Mouse (Mus musculus): ENCODE results near the gene Fbxo40. TPM values are rescaled to one million over a fixed set of nuclear protein-coding genes. Genes with fewer than 3 reads are reported as not detected.

Gene Fbxo40
- polyA plus RNA-seq, 2 experiments, result 0.06 TPM; not detected in 1

GRCm38 (mm10) chr16:36941895-36942294, 48.4 kb downstream of the Fbxo40 start:
- WGBS (ENCODE audit: insufficient replicate concordance), result 85% methylated on average over 4 of the region's 4 CpGs
- Histone ChIP-seq H3K4me1 (replicated peaks; ENCODE audit: control insufficient read depth in 2 of 2, insufficient read depth in 2 of 2, low read length in 1 of 2) (no peaks in the 10 kb centered on the region), H3K27ac (no peak overlapping the region), H3K27me3 (ENCODE audit: control insufficient read depth, insufficient read depth, low read length) (no peaks in the 10 kb centered on the region), H3K36me3 (replicated peaks; ENCODE audit: control insufficient read depth, insufficient read depth, low read depth) (no peaks in the 10 kb centered on the region), H3K4me2 (ENCODE audit: low read depth) (no peak overlapping the region), H3K4me3 (ENCODE audit: insufficient read depth in 1 of 2, low read depth in 2 of 2, low read length in 2 of 2) (no peak overlapping the region), H3K9me3 (ENCODE audit: control insufficient read depth, low read length) (no peaks in the 10 kb centered on the region), H3K9ac (replicated peaks) (no peak overlapping the region)
- DNase-seq (ENCODE audit: low read depth in 3 of 3, low spot score in 3 of 3) (no peak), ATAC-seq (ENCODE audit: insufficient read depth) (no peak)
- no peak for TF ChIP-seq EP300 (IDR thresholded peaks at IDR 0.05; ENCODE audit: low read depth)
- TF ChIP-seq CTCF (IDR thresholded peaks at IDR 0.05; ENCODE audit: low read depth), result no peak

DNA sequence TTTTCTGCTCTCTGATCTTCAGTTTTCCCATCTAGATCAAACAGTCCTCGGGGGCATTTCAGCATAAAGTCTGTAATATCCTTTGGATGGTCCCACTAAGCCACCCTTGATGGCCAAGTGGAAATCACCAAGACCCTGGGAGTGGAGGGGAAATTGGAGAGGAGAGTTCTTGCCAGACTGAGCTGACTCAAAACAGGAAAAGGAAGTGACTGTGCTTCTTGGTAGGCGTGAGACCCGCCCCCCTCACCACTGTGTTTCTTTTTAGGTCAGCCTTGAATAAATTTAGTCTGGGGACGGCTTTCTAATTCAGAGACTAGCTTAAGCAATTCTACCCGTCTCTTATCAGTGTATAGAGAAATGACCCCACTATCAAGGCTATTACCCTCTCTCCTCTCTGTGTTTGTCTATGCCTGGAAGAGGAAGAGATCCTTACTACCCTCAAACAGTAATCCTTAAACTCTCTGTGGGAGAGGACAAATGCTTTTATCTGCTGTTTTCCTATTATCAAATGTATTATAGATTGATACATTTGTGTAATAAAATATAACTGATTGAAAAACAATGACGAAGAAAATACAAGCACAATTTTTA, 49.0 kb downstream of the Fbxo40 start:
- no peak overlapping the region for H3K27ac ChIP-seq
- no peaks in the 10 kb centered on the region; a peak in 1 of 4 replicates for H3K4me1 ChIP-seq (replicated peaks; ENCODE audit: control insufficient read depth in 2 of 2, insufficient read depth in 2 of 2, low read length in 1 of 2)
- DNase-seq (ENCODE audit: low read depth in 3 of 3, low spot score in 3 of 3), result no peak
- no peaks in the 10 kb centered on the region for H3K27me3 ChIP-seq (ENCODE audit: control insufficient read depth, insufficient read depth, low read length)
- no peaks in the 10 kb centered on the region for H3K36me3 ChIP-seq (replicated peaks; ENCODE audit: control insufficient read depth, insufficient read depth, low read depth)
- TF ChIP-seq CTCF (IDR thresholded peaks at IDR 0.05; ENCODE audit: low read depth) (no peak), EP300 (IDR thresholded peaks at IDR 0.05; ENCODE audit: low read depth) (no peak)
- H3K4me2 ChIP-seq (ENCODE audit: low read depth), result no peak overlapping the region
- no peak overlapping the region for H3K4me3 ChIP-seq (ENCODE audit: insufficient read depth in 1 of 2, low read depth in 2 of 2, low read length in 2 of 2)
- H3K9ac ChIP-seq (replicated peaks), result no peak overlapping the region
- 34% methylated on average over 6 of the region's 6 CpGs for WGBS (ENCODE audit: insufficient replicate concordance)
- ATAC-seq (ENCODE audit: insufficient read depth), result no peak
- no peaks in the 10 kb centered on the region for H3K9me3 ChIP-seq (ENCODE audit: control insufficient read depth, low read length)

GRCm38 (mm10) chr16:36935814-36936213, 54.5 kb downstream of the Fbxo40 start:
- no peaks in the 10 kb centered on the region for H3K9me3 ChIP-seq (ENCODE audit: control insufficient read depth, low read length)
- H3K4me1 ChIP-seq (replicated peaks; ENCODE audit: control insufficient read depth in 2 of 2, insufficient read depth in 2 of 2, low read length in 1 of 2), result peaks cover 0 to 11% of the 10 kb centered on the region in 2 experiments; a peak in 3 of 4 replicates
- no peak overlapping the region for H3K27ac ChIP-seq
- DNase-seq (ENCODE audit: low read depth in 3 of 3, low spot score in 3 of 3), result no peak
- peaks cover 5% of the 10 kb centered on the region; the same call in 1 of the 2 replicates for H3K36me3 ChIP-seq (replicated peaks; ENCODE audit: control insufficient read depth, insufficient read depth, low read depth)
- H3K4me2 ChIP-seq (ENCODE audit: low read depth), result peak overlapping the region; percentile 48; the same call in 1 of the 2 replicates
- H3K4me3 ChIP-seq (ENCODE audit: insufficient read depth in 1 of 2, low read depth in 2 of 2, low read length in 2 of 2), result peak overlapping the region in 1 of 2 experiments; percentile 14; a peak in 1 of 4 replicates
- no peak for TF ChIP-seq CTCF (IDR thresholded peaks at IDR 0.05; ENCODE audit: low read depth)
- no peak for TF ChIP-seq EP300 (IDR thresholded peaks at IDR 0.05; ENCODE audit: low read depth)
- 30% methylated on average over 3 of the region's 3 CpGs for WGBS (ENCODE audit: insufficient replicate concordance)
- no peak for ATAC-seq (ENCODE audit: insufficient read depth)
- no peaks in the 10 kb centered on the region for H3K27me3 ChIP-seq (ENCODE audit: control insufficient read depth, insufficient read depth, low read length)
- no peak overlapping the region for H3K9ac ChIP-seq (replicated peaks)

DNA sequence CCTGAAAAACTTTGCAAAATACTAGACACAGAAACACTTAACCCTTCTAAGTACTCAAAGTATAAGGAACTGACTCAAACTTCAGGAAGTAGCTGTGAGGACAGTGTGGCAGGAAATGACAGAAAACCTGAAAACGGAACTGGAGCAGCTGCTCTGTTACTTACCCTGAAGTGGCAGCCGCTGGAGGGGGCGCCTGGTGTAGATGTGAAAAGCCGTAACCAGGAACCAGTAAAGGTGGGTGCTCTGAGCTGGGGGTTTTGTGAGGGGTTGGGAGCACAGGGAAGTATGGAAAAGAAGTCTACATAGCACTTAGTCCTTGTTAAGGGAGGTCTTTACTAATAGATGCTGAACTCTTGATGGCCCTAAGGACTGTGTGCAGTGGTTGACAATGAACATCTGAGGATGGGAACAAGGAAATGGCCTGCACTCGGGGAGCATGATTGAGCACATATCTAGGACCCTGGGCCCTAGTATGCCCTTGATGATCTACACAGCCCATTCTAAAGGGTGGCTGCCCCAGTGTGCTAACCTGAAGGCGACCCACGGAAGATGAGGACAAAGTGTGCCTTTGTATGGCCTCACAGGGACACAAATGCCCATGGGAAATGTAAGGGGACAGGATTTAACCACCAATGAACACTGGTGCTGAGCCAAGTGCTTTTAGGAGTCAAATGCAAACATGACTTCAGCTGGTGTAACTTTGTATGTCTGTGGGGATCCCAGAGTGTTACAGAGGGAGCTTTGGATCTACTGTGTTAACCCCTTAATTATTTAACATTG, 55.2 kb downstream of the Fbxo40 start, which contains the start of gene Hcls1:
TSS of gene Hcls1 (plus strand) at position 143 of the 780 bp plus-strand sequence.
- Histone ChIP-seq H3K9ac (replicated peaks) (peak within 1 kb of the TSS; percentile 49; the same call in 1 of the 2 replicates), H3K4me2 (ENCODE audit: low read depth) (peak within 1 kb of the TSS; percentile 48), H3K9me3 (ENCODE audit: control insufficient read depth, low read length) (no peaks in the 10 kb centered on the region), H3K4me3 (ENCODE audit: insufficient read depth in 1 of 2, low read depth in 2 of 2, low read length in 2 of 2) (peak within 1 kb of the TSS; percentile 33 to 49), H3K4me1 (replicated peaks; ENCODE audit: control insufficient read depth in 2 of 2, insufficient read depth in 2 of 2, low read length in 1 of 2) (peaks cover 0 to 11% of the 10 kb centered on the region in 2 experiments; a peak in 3 of 4 replicates), H3K27me3 (ENCODE audit: control insufficient read depth, insufficient read depth, low read length) (no peaks in the 10 kb centered on the region), H3K36me3 (replicated peaks; ENCODE audit: control insufficient read depth, insufficient read depth, low read depth) (peaks cover 5% of the 10 kb centered on the region; the same call in 1 of the 2 replicates), H3K27ac (peak within 1 kb of the TSS; percentile 2; the same call in 1 of the 2 replicates)
- DNase-seq (ENCODE audit: low read depth in 3 of 3, low spot score in 3 of 3), result peak in 2 of 3 experiments; percentile 20 to 31
- 19% methylated on average over 7 of the region's 7 CpGs for WGBS (ENCODE audit: insufficient replicate concordance)
- TF ChIP-seq CTCF (IDR thresholded peaks at IDR 0.05; ENCODE audit: low read depth) (no peak), EP300 (IDR thresholded peaks at IDR 0.05; ENCODE audit: low read depth) (no peak)
- peak; percentile 44; the same call in 1 of the 2 replicates for ATAC-seq (ENCODE audit: insufficient read depth)

All from liver, embryonic 14.5 days (tissue).